Mouse (Mus musculus): ENCODE measurements at regions not wholly inside any gene's neighbourhood (a gene's known extent, or its start where the extent isn't known, plus 50 kb on each side); places are given as distances from the start of the nearest gene placed in this dataset.

DNA sequence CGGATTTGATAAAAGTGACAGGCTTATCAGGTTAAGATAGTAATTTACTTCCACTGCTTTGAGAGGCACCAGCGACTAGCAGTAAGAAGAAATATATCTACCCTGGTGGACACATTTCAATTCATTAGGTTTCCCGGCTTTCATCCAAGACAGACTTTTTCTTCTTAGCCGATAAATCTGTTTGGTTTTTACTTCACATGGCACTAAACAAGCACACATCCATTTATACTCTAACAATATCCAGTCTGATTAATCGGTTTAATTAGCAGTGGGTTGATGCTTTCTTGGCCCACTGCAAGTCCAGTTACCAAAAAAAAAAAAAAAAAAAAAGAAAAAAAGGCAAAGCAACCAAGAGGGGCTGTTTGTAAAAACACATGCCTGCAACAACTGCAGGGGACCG is 79.6 kb downstream of the Cdca7 start:
- no peaks in the 10 kb centered on the region for H3K9me3 ChIP-seq (replicated peaks; ENCODE audit: insufficient read depth, low read length)
- H3K27me3 ChIP-seq (ENCODE audit: control insufficient read depth in 1 of 2, insufficient read depth in 2 of 2, low read length in 2 of 2) = peaks cover 11 to 19% of the 10 kb centered on the region in 2 experiments
- no peaks in the 10 kb centered on the region for H3K79me2 ChIP-seq (ENCODE audit: control insufficient read depth, insufficient read depth, low read length, poor library complexity)
- no peak overlapping the region for H3K27ac ChIP-seq (ENCODE audit: control insufficient read depth, low read depth, low read length)
- H3K9ac ChIP-seq (ENCODE audit: control insufficient read depth, low read depth, low read length, poor library complexity, severe bottlenecking) = no peak overlapping the region
- no peak for DNase-seq (ENCODE audit: low read depth, low spot score)
- H3K4me1 ChIP-seq (ENCODE audit: control insufficient read depth in 1 of 2, insufficient read depth in 2 of 2, low read length in 2 of 2) = no peaks in the 10 kb centered on the region
- no peak overlapping the region for H3K4me3 ChIP-seq (ENCODE audit: control insufficient read depth in 1 of 2, insufficient read depth in 1 of 2, low read depth in 2 of 2, low read length in 2 of 2)
- no peak for TF ChIP-seq GATA1 (IDR thresholded peaks at IDR 0.05; ENCODE audit: low read depth, low read length)
- H3K36me3 ChIP-seq (ENCODE audit: control insufficient read depth in 1 of 2, insufficient read depth in 2 of 2, low read length in 2 of 2) = no peaks in the 10 kb centered on the region

DNA sequence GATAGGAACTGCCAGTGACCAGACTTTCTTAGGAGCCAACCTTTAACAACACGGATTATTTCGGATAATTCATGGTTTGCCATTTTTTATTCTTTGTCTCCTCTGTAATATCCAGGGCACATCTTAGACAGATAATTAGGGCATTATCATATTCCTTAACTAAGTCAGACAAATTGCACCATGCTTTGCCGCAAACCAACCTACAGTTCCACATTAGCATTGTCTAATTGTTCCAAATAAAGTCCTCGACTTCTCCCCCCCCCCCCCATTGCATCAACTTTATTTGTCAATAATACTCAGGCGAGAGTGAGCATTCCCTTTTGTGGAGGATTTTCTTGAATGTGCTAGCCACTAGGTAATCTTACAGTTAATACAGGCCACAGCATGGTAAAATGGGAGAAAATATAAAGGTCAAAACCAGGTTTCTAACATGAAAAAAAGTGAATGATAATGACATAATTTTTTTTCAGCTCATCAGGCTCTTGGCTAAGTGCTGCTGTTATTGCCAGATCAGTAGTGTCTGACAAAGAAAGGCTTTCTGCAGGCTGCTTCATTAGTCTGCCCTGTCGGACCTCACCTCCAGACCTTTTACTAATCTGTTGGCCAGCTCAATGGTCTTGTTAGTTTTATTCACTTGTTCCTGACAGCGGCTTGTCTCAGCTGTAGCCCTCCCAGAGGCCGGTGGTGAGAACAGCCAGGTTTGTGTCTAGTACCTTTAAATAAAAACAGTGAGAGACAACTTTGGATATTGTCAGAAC is 80.3 kb downstream of the Cdca7 start:
- H3K9ac ChIP-seq (ENCODE audit: control insufficient read depth, low read depth, low read length, poor library complexity, severe bottlenecking) = no peak overlapping the region
- H3K4me1 ChIP-seq (ENCODE audit: control insufficient read depth in 1 of 2, insufficient read depth in 2 of 2, low read length in 2 of 2) = no peaks in the 10 kb centered on the region
- H3K9me3 ChIP-seq (replicated peaks; ENCODE audit: insufficient read depth, low read length) = no peaks in the 10 kb centered on the region
- no peaks in the 10 kb centered on the region for H3K79me2 ChIP-seq (ENCODE audit: control insufficient read depth, insufficient read depth, low read length, poor library complexity)
- no peaks in the 10 kb centered on the region for H3K36me3 ChIP-seq (ENCODE audit: control insufficient read depth in 1 of 2, insufficient read depth in 2 of 2, low read length in 2 of 2)
- TF ChIP-seq ELF1 (IDR thresholded peaks at IDR 0.05; ENCODE audit: low read depth, low read length) (no peak), ZKSCAN1 (IDR thresholded peaks at IDR 0.05; ENCODE audit: low read depth, low read length) (no peak), CHD2 (IDR thresholded peaks at IDR 0.05; ENCODE audit: low read length) (no peak), POLR2A (IDR thresholded peaks at IDR 0.05; ENCODE audit: control insufficient read depth in 1 of 2, insufficient read depth in 1 of 2, low read depth in 1 of 2, low read length in 2 of 2, poor library complexity in 1 of 2) (no peak), HCFC1 (IDR thresholded peaks at IDR 0.05; ENCODE audit: low read depth, low read length) (no peak), USF1 (IDR thresholded peaks at IDR 0.05; ENCODE audit: low read depth, low read length) (no peak), TCF12 (IDR thresholded peaks at IDR 0.05; ENCODE audit: low read depth, low read length) (no peak), UBTF (IDR thresholded peaks at IDR 0.05; ENCODE audit: borderline replicate concordance, insufficient read depth, low read depth, low read length) (no peak), MAFK (IDR thresholded peaks at IDR 0.05; ENCODE audit: borderline replicate concordance, low read depth, low read length) (no peak), GABPA (IDR thresholded peaks at IDR 0.05; ENCODE audit: low read depth, low read length) (no peak), E2F4 (IDR thresholded peaks at IDR 0.05; ENCODE audit: borderline replicate concordance, low read depth, low read length) (no peak), BHLHE40 (IDR thresholded peaks at IDR 0.05; ENCODE audit: borderline replicate concordance, low read depth, low read length) (no peak), CTCF (IDR thresholded peaks at IDR 0.05 in 2 of 3, conservative IDR thresholded peaks at IDR 0.05 in 1 of 3; ENCODE audit: control insufficient read depth in 1 of 3, insufficient read depth in 1 of 3, low read depth in 2 of 3, low read length in 3 of 3, poor library complexity in 1 of 3, severe bottlenecking in 1 of 3) (no peak), MAX (IDR thresholded peaks at IDR 0.05; ENCODE audit: low read length) (no peak), SIN3A (IDR thresholded peaks at IDR 0.05; ENCODE audit: low read length) (no peak), MYC (IDR thresholded peaks at IDR 0.05; ENCODE audit: low read depth, low read length) (no peak)
- peaks cover 9 to 17% of the 10 kb centered on the region in 2 experiments for H3K27me3 ChIP-seq (ENCODE audit: control insufficient read depth in 1 of 2, insufficient read depth in 2 of 2, low read length in 2 of 2)
- DNase-seq (ENCODE audit: low read depth, low spot score) = no peak
- H3K27ac ChIP-seq (ENCODE audit: control insufficient read depth, low read depth, low read length) = no peak overlapping the region
- H3K4me3 ChIP-seq (ENCODE audit: control insufficient read depth in 1 of 2, insufficient read depth in 1 of 2, low read depth in 2 of 2, low read length in 2 of 2) = no peak overlapping the region

All from MEL (cell line).